Mouse (Mus musculus) limb, embryonic 10.5 days (tissue): ENCODE results near the gene Spint2. TPM values are rescaled to one million over a fixed set of nuclear protein-coding genes. Genes with fewer than 3 reads are reported as not detected.

ENCODE experiments used
- DNase-seq: peaks from one replicate; pipeline ENCODE4 v3.0.0-alpha.2; 2017; ENCODE audit warnings: low spot score
- H3K27ac ChIP-seq: fragments of 300-500 bp; sonication (generic); 2 replicates; pipeline ENCODE4 v1.5.1; 2016; ENCODE audit warnings: mild to moderate bottlenecking
- H3K27me3 ChIP-seq: fragments of 300-500 bp; sonication (generic); 2 replicates; pipeline ENCODE4 v1.6.1; 2016; ENCODE audit warnings: low read depth, mild to moderate bottlenecking; ENCODE audit not compliant: poor library complexity, severe bottlenecking
- H3K36me3 ChIP-seq: fragments of 300-500 bp; sonication (generic); 2 replicates; pipeline ENCODE4 v1.6.1; 2016; ENCODE audit warnings: mild to moderate bottlenecking, moderate library complexity
- H3K4me1 ChIP-seq: fragments of 300-500 bp; sonication (generic); 2 replicates; pipeline ENCODE4 v1.6.1; 2016
- H3K4me3 ChIP-seq: fragments of 300-500 bp; sonication (generic); 2 replicates; pipeline ENCODE4 v1.5.1; 2016; ENCODE audit warnings: mild to moderate bottlenecking, moderate library complexity
- H3K9me3 ChIP-seq: fragments of 300-500 bp; sonication (generic); replicated peaks from 2 replicates; pipeline ENCODE4 v1.6.1; 2016; ENCODE audit warnings: mild to moderate bottlenecking
- WGBS: fragments of 180-500 bp; shearing (Covaris S2); methylation state at CpG from one replicate; pipeline ENCODE4 v1.1.7; 2016; 5-methylcytosine and 5-hydroxymethylcytosine counted together
- polyA plus RNA-seq: library from polyadenylated mRNA; unstranded; fragments of >200 nt; fragmentation: Nextera tagmentation; extraction: Ambion mirVana; gene quantifications from 2 replicates; pipeline ENCODE4 v1.2.1, GENCODE M21; 2016

The Spint2 gene
- polyA plus RNA-seq, 1 experiment from 2014 or later = 71.8 TPM

DNA sequence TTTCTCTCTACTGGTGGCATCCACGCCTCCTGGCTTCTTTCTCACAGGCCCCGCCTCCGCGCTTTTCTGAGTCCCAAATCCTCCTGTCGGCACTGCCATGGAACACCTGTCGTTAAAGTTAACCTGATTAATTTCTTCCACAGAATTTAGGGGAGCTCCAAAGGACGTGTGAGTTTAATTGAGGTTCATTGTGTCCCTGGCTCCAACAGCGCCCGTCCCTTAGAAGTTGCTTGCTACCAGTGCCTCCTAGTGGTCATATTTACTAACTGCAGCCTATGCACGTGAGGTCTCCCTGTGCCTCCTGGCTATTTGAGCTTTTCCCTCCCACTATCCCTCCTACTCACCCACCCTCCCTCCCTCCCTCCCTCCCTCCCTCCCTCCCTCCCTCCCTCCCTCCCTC, 15.3 kb upstream of the Spint2 start:
- peaks cover 10% of the 10 kb centered on the region; the same call in 1 of the 2 replicates for H3K27me3 ChIP-seq
- H3K4me1 ChIP-seq = peaks cover 24% of the 10 kb centered on the region
- DNase-seq = peak; percentile 71
- 13% methylated on average over 10 of the region's 10 CpGs for WGBS
- H3K36me3 ChIP-seq = no peaks in the 10 kb centered on the region
- no peak overlapping the region for H3K27ac ChIP-seq
- no peak overlapping the region for H3K4me3 ChIP-seq
- no peaks in the 10 kb centered on the region for H3K9me3 ChIP-seq

DNA sequence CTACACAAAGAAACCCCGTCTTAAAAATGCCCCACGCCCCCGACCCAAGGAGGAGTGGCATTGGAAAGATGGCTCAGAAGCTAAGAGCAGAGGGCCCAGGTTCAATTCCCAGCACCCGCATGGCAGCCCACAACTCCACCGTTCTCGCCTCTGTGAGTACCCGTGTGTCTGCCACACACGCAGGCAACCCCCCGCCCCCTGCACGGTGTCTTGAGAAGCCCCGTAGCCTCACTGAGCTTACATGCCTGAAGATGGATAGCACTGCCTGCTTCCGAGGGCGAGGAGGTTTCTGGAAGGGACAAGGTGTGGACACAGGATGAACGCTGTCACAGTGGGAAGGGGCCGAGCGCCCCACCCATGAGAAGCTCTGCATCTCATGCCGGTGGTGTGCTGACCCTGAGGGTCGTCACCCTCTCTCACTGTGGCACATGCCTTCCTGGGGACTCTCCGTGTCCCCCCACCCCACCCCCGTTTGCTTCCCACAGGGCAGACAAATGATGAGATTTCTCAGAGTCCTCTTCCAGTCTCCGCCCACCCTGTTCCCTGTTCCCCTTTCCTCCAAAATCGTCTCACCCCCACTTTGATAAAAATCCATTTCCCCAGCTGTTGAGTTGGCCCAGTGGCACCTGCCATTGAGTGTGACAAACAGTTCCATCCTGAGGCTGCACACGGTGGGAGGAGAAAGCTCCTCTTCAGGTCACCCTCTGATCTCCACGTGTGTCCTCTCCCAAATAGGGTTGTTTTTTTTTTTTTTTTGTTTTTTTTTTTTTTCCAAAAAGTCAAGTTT, 14.3 kb upstream of the Spint2 start:
- H3K27ac ChIP-seq = no peak overlapping the region
- peaks cover 33% of the 10 kb centered on the region for H3K4me1 ChIP-seq
- 80% methylated on average over 24 of the region's 24 CpGs for WGBS
- no peaks in the 10 kb centered on the region for H3K9me3 ChIP-seq
- no peaks in the 10 kb centered on the region for H3K36me3 ChIP-seq
- H3K27me3 ChIP-seq = peaks cover 10% of the 10 kb centered on the region; the same call in 1 of the 2 replicates
- H3K4me3 ChIP-seq = no peak overlapping the region
- no peak for DNase-seq

DNA sequence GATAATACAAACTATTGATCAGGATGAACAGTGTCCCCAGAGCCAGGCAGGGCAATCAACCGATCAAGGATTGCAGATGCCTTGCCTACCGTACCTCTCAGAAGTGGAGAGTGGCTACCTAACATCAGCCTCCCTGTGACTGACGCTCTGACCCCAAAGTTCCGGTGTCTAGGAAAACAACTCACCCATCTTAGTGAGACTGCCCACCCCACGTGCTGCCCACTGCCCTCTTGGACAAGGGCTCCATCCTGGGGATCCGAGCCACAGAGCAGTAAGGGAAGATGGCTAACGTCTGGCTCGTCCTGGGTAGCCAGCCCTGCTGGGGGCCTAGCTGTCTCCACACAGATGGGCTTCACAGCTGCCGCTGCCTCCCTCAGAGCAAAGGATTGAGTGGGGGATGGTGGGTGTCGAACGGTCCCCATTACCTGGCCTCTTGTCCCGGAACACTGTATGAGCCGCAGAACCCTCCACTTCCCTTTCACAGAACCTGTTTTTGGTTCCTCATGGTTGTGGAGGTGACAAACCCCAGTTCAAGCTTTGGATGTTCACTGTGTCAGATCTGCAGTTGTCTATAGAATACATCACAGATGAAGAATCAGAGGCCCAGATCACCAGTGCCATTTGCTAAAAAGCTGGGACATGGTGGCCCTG, 12.5 kb upstream of the Spint2 start:
- peak overlapping the region; percentile 44; the same call in 1 of the 2 replicates for H3K27ac ChIP-seq
- WGBS = 68% methylated on average over 13 of the region's 13 CpGs
- DNase-seq = no peak
- peaks cover 25% of the 10 kb centered on the region for H3K27me3 ChIP-seq
- no peaks in the 10 kb centered on the region for H3K9me3 ChIP-seq
- H3K36me3 ChIP-seq = no peaks in the 10 kb centered on the region
- no peak overlapping the region for H3K4me3 ChIP-seq
- peaks cover 51% of the 10 kb centered on the region for H3K4me1 ChIP-seq

DNA sequence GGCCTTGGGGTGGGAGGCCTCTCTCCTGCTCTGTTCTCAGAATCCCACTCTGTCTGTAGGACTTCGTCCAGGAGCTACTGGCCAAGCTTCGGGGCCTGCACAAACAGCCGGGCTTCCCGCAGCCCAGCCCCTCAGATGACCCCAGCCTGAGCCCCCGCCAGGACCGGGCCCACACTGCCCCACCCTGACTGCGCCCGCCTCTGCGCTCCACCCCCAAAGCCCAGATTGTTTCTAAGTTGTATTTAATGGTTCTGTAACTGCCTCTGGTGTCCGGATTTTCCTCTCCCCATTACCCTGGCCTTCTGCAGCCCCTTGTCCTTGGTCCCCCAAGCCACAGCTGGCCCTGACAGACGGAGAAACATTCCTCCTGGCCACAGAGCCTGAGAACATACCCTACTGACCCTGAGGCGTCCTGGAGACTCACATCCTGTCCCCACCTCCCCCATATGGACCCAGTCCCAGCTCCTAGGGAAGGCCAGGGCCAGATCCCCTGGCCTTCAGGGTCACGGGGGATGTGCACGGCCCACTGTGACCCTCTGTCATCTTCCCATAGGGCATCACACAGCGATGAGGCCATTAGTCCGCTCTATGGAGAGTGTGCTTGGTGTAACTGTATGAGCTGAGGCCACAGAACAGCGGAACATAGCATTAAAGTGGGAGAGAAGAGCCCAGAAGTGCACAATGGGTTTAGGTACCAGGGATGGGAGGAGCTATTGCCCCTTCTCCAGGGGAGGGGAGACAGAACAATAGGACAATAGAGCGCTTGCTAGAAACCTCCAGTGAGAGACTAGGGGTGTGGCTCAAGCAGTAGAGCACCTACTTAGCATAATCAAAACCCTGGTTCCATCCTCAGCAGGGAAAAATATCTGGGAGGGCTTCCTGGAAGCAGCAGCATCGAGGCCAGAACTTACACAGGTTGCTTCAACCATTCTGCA, 11.7 kb upstream of the Spint2 start:
- H3K9me3 ChIP-seq = no peaks in the 10 kb centered on the region

DNA sequence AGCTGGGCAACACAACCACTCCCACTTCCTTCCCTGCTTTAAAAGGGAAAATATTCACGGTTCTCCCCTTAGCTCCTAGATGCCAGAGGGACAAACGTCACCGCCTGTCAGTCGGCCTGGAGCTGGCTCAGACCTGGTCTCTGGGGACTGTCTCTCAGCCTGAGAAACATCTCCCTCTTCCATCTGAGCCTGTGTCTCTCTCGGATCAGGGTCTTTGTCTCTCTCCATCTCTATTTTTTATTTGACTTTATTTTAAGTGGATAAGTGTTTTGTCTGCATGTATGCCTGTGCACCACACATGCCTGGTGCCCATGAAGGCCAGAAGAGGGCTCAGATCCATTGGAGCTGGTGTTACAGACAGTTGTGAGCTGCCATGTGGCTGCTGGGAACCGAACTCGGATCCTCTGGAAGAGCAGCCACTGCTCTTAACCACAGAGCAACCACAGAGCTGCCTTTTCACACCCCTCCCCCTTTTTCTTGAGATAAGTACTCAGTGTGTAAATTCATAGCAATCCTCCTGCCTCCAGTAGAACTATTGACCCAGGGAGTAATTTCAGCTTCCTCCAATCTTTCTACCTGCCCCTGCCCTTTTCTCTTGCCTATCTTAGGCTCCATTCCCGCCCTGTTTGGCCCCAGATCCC, 10.9 kb upstream of the Spint2 start:
- Histone ChIP-seq H3K27me3 (peaks cover 35% of the 10 kb centered on the region), H3K4me1 (peaks cover 60% of the 10 kb centered on the region), H3K27ac (peak overlapping the region; percentile 82), H3K9me3 (no peaks in the 10 kb centered on the region), H3K4me3 (peak overlapping the region; percentile 20), H3K36me3 (no peaks in the 10 kb centered on the region)
- 18% methylated on average over 8 of the region's 8 CpGs for WGBS
- DNase-seq = no peak

More for the DNA sequence above, 11.7 kb upstream of the Spint2 start:
- H3K27ac ChIP-seq = peak overlapping the region; percentile 82
- H3K27me3 ChIP-seq = peaks cover 28% of the 10 kb centered on the region
- H3K36me3 ChIP-seq = no peaks in the 10 kb centered on the region
- peaks cover 60% of the 10 kb centered on the region for H3K4me1 ChIP-seq
- peak overlapping the region; percentile 18; the same call in 1 of the 2 replicates for H3K4me3 ChIP-seq
- peak; percentile 47 for DNase-seq
- 21% methylated on average over 19 of the region's 19 CpGs for WGBS

DNA sequence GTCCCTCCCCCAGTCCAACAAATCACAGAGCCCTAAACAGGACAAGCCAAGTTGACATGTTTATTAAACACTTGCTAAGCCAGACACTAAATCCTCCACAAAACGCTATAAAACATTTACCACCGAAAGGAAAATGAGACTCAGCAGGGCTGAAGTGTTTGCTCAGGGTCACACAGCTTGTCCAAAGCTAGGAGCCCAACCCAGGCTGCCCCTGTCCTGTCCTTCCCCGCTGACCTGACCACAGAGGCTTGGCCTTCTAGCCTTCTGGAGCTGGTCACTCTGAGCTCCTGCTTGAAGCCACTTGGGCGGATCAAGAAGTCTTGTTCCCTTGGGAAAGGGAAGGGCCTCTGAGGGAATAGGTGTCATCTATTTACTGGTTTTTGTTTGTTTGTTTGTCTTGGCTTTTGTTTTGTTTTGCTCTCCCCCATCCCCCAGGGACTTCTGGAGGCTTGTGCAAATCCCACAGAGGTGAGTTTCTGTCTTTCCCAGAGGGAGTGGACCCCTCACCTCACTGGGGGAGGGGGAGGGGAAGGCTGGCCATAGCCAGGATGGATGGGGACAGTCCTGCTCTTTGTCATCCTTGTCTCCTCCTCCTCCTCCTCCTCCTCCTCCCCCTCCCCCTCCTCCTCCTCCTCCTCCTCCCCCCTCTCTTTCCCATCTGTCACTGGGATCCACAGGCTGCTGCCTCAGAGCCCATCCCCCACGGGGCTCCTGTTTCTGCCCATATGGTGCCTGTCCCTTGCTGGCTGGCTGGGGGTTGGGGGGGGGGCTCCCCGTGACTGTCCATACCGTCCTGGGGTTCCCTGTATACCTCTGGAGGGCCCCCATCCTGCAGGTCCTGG, 10.1 kb upstream of the Spint2 start:
- Histone ChIP-seq H3K36me3 (no peaks in the 10 kb centered on the region), H3K9me3 (no peaks in the 10 kb centered on the region), H3K27me3 (peaks cover 42% of the 10 kb centered on the region), H3K4me3 (peak overlapping the region; percentile 20; the same call in 1 of the 2 replicates), H3K4me1 (peaks cover 60% of the 10 kb centered on the region), H3K27ac (peak overlapping the region; percentile 82)
- DNase-seq = peak; percentile 44
- WGBS = 7% methylated on average over 6 of the region's 7 CpGs

DNA sequence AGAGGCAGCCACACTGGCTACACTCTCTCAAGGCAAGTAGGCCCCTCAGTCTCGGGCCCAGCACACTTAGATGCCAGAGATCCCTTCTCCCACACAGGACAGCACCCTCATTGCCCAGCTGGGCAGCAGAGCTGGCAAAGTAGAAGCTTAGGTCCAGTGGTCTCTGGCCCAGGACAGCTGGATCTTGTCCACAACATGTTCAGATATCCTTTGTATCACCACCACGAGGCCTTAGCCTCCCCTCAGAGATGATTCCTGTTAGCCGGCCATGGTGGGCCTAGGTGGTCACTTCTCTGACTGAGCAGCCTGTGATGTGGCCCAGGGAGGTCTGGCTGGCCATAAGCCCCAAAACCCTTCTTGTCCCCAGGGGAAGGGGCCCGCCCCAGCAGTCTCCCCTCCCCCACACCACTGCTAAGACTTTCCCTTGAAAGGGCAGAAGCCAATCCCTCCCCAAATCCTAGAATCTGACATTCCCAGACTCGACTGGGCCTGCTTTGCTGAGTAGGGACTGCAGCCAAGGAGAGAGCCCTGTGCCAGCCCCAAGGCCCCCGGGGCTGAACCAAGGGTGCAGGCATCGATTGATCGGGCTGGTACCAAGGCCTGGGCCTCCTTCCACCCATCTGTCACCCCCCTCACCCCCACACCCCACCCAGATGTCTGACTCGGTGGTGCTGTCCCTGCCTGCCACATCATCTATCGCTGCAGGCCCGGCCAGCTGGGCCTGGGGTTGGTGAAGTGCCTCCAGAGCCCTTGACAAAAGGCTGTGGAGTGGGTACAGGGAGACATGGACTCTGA, 9.2 kb upstream of the Spint2 start:
- peak; percentile 42 for DNase-seq
- Histone ChIP-seq H3K9me3 (no peaks in the 10 kb centered on the region), H3K36me3 (no peaks in the 10 kb centered on the region), H3K4me3 (peak overlapping the region; percentile 7; the same call in 1 of the 2 replicates), H3K27me3 (peaks cover 43% of the 10 kb centered on the region), H3K27ac (peak overlapping the region; percentile 82), H3K4me1 (peaks cover 60% of the 10 kb centered on the region)
- WGBS = 19% methylated on average over 11 of the region's 11 CpGs

DNA sequence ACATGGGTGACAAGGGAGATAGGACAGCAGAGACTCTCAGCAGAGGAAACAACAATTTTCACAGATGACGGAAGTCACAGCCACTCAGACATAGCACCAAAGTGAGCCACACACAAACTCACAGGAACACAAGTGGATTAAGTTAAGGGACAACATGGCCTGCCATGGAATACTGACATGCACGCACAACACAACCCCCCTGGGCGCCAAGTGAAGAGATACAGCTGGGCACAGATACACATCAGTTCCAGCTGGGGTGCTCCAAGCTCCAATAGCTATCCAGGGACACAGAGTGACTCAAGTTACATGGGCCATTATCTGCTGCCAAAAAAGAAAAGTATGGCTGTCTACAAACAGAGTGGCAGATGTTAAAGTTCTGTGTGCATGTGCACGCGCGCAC, 8.1 kb upstream of the Spint2 start:
- 65% methylated on average over 6 of the region's 6 CpGs for WGBS
- peak overlapping the region; percentile 86; the same call in 1 of the 2 replicates for H3K27ac ChIP-seq
- H3K36me3 ChIP-seq = no peaks in the 10 kb centered on the region
- H3K9me3 ChIP-seq = no peaks in the 10 kb centered on the region
- peaks cover 49% of the 10 kb centered on the region for H3K27me3 ChIP-seq
- H3K4me1 ChIP-seq = peaks cover 60% of the 10 kb centered on the region
- peak overlapping the region; percentile 71 for H3K4me3 ChIP-seq
- DNase-seq = no peak

DNA sequence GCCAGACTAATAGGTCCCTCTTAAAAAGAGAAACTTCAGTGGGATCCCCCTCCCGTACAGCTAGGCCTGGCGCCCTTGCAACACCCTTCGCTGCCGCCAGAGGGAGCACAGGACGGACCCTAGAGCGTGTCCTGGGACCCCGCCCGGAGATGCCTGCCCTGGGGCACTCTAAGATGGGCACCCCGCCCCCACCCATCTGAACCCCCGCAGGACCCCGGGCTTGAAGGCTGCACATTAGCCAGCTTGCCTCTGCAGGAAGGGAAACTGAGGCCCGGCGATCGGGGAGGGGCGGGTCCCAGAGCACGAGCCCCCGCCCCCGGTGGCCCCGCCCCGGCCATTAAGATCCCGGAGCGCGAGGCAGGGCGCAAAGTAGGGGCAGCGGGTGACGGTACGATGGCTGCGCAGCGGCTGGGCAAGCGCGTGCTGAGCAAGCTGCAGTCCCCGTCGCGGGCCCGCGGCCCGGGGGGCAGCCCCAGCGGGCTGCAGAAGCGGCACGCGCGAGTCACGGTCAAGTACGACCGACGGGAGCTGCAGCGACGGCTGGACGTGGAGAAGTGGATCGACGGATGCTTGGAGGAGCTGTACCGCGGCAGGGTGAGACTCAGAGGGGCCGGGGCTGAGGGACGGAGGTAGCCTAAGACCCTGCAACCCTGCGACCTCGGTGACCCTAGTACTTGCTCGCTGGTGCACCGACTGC, 7.4 kb upstream of the Spint2 start, which contains the start of gene Ppp1r14a:
Ppp1r14a (plus strand) TSS at position 367 of the 697 bp plus-strand sequence.
- peaks cover 56% of the 10 kb centered on the region for H3K4me1 ChIP-seq

DNA sequence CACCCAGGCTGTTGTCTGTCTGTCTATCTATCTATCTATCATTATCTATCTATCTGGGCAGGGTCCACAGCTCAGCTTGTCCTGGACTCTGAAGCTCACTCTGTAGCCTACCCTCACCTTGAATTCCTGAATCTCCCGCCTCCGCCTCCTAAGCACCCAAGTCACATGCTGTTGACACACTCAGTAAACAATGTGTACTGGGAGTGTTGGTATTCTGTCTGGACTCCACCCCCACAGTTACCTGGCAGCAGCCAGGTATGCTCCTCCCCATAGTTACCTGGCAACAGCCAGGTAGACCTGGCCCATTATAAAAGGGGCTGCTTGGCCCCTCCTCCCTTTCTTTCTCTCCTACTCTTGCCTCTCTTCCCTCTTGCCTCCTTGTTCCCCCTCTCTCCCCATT, 6.4 kb upstream of the Spint2 start:
- Histone ChIP-seq H3K4me3 (no peak overlapping the region), H3K9me3 (no peaks in the 10 kb centered on the region), H3K36me3 (no peaks in the 10 kb centered on the region), H3K27ac (no peak overlapping the region), H3K27me3 (peaks cover 48% of the 10 kb centered on the region), H3K4me1 (peaks cover 47% of the 10 kb centered on the region)
- DNase-seq = no peak
- WGBS = 90% methylated on average over 2 of the region's 2 CpGs

More for the DNA sequence above, 7.4 kb upstream of the Spint2 start, which contains the start of gene Ppp1r14a:
- Histone ChIP-seq H3K27ac (peak within 1 kb of the TSS; percentile 86), H3K9me3 (no peaks in the 10 kb centered on the region), H3K36me3 (no peaks in the 10 kb centered on the region), H3K27me3 (peaks cover 50% of the 10 kb centered on the region), H3K4me3 (peak within 1 kb of the TSS; percentile 71)
- peak; percentile 90 for DNase-seq
- WGBS = under 1% methylated on average over 59 of the region's 59 CpGs
